Mouse (Mus musculus) cerebellum, adult 9-10 months (tissue): Measurements from ENCODE around the gene Spaca3.
A peak's percentile ranks its signal among the peaks of the same experiment; 100 is the strongest.

Source experiments
- DNase-seq: peaks from one replicate; pipeline ENCODE4 v3.0.0; 2022

Gene Spaca3

DNA sequence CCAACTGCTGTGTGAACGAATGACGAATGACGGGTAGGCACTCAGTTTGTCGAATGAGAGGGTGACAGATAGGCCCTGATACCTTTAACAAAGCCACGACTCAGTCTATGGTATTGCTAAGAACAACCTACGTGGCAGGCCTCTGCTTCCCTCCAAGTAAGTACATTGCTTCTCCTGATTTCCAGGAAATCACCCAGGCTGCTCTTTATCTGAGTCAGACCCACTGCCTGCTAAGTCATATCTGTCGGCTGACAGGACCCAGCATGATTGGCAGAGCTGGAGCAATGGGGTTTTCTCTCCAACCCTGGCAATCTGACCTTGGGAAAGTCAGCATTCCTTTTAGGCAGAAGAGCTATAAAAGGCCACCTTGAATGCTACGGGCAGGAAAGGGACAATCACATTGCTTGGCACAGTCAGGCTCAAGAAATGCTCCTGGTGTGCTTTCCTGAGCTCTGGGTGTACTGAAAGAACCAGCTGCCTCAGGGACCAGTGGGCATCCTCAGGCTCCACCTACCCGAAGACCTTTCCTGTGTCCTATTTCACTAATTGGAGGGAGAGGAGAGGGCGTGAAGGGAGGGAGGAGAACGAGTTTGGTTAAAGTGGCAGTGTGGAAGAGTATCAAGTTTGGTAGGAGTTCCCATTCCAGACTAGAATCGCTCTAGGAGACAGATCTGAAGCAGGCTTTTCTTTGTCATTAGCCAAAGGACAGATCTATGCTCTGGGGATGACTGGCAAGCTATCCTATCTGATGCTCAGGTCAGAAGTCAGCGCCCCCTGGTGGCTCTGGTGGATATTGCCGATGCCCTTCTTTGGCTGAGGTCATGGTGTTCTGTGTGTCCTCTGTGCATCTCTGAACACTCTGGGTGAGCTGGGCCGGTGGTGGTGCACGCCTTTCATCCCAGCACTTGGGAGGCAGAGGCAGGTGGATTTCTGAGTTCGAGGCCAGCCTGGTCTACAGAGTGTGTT is 14.6 kb downstream of the Spaca3 start:
- peak; percentile 78 for DNase-seq

DNA sequence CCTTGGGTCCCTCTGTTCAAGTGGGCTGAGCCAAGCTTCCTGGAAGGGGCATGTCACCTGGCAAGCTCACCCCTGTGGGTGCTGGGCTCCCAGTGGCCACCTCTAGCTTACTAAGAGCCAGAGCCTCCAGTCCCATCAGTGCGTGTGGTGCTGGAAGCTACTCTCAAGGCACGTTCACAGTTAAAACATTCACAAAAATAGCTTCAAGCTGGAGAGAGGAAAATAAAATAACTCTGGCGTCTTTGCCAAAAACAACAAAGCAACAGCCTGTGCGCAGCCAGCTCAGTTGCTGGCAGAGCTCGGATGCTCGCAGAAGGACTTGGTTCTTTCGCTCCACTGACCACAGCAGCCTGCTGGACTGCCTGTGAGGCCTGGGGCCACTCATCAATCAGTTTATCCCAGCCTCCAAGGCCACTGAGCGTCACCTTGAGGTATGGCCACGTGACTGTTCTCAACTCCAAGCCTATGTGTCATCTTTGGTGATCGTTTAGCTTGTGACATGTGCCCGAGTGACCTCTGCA is 19.0 kb downstream of the Spaca3 start:
- DNase-seq, result peak; percentile 88

DNA sequence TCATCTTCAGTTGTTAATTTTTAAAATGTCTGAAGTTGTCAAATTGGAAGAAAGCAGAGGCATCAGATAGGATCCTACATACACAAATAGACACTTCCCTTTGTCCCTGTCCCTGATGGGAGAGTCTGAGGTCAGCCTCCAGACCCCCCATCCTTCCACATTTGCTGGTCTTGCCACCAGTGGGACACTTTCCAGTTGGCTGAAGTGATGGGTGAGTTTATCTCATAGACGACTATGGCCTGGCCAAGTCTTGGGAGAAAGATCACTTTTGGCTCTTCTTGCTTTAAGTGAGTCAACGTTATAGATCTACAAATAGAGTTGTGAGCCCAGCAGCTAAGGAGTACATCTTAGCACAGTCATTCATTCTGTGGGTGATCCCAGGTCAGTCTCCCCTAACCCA is 19.9 kb downstream of the Spaca3 start:
- DNase-seq, result no peak

DNA sequence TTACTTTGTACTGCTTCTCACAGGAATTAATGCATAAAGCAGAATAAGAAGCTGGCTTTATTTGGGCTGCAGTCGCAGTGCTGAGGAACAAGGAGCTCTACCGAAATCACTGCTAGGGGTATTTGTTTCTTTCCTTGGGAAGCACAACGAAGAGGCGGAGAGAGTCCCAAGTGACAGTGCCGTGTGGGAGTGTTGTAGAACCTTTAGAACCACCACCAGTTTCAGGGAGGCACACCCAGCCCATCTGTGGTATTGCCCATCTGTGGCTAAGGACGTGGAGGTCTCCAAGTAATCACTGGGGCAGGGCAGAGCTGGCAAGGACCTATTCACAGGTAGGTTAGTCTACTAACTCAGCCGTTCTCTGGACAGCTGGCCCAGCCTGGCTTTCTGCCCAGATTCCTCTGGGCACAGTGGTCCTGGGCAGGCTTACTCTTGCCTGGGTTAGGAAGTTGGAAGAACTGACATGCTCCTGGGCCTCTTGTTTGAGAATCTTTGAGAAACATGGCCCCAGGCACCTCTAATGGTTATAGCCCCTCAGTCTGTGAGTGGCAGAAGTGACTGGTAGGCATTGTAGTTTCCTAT is 24.2 kb downstream of the Spaca3 start:
- no peak for DNase-seq

DNA sequence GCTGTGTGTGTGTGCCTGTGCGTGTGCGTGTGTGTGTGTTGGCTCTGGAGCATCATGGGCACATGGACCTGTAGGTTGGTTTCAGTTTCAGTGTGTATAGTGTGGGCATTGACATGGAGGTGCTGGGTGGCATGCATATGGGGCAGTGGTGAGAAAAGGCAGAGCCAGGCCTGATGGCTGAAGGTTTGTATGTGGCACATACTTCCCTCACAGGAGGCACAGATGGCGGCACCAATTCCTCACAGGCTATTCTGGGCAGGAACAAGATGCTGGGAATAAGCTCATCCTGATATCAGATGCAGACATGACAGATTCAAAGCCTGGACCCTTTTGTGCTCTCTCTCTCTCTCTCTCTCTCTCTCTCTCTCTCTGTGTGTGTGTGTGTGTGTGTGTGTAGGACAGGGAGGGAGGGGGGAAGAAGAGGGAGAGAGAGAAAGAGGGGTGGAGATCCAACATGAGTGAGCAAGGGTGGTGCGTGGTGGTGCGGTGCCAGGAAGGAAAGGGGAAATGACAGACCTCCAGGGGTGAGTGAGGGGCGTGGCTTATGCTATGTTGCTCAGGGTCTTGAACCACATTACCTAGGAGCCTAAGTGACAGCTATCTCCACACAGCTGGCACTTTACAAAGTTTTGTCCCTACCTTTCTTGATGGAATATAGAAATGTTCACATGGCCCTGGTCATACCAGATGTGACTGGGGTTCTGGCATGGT is 26.5 kb downstream of the Spaca3 start:
- DNase-seq, result peak; percentile 65

DNA sequence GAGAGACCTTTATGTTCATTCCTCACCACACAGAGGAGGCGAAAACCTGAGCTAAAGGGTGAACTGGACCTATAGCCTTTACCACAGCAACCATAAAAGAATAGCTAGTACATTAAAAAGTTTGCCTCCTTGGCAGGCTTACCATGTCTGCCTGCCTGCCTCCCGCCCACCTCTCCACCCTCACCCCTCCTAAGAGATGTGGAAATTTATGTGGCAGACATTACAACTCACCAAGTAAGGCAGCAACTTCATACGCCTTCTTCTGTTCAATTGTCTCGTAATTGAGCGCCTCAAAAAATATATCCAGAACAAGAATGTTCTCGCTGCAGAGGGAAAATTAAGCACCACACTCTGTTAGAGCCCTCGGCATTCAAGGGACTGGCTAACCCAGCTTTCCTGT is 28.2 kb downstream of the Spaca3 start:
- DNase-seq, result no peak

DNA sequence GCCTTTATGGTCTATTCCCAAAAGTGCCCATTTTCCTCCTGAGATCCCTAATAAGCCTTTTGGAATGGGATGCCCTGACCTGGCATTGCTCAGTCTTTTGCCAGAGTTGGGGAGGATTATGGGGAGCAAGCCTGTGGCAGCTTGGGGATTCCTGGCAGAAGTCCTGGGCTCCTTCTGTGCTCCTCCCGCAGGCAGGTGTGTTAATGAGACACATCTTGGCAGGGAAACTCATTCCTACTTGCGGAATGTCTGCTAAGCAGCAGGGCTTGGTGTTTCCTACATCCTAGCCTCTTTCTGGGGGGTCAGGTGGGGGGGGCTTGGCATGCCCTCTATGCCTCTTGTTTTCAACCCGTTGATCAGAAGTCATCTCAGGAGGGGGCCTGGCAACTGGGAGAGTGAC is 28.9 kb downstream of the Spaca3 start:
- DNase-seq, result peak; percentile 71

DNA sequence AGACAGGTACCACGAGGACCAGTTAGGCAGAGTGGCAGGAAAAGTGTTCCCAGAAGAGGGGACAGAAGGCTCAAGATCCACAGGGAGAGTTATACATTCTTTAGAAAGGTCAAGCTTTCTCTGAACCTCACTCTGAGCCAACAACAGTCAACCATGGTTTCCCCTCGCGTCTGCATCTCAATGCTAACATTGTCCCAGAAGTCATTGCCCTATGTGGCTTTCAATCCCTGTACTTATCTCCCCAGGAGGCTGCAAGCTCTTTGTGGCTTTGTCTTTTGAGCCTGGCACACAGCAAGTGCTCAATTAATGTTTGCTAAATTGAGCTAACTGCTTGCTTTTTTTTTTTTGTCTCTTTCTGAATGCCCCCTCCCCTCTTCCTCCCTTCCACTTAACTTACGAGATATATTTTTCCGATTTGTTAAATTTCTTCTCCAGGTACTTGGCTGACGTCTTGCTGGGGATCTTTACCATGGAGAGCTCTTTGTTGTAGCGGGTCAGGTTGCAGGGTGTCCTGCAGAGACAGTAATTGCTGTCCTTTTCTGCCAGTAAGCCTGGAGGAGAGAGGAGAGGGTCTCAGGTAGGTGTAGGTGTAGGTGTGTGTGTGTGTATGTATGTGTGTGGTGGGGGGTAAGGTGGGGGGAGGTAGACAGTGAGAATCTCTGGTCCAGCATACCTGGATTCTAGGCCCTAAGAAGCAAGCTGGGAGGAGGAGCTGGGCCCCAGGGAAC is 31.3 kb downstream of the Spaca3 start:
- no peak for DNase-seq

DNA sequence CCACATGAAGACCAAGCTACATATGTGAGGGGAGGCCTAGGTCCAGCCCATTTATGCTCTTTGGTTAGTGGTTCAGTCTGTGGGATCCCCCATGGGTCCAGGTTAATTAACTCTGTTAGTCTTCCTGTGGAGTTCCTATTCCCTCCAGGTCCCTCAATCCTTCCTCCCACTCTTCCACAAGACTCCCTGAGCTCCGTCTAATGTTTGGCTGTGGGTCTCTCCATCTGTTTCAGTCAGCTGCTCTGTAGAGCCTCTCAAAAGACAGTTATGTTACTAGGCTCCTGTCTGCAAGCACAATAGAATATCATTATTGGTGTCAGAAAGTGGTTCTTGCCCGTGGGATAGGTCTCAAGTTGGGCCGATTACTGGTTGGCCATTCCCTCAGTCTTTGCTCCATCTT is 37.7 kb downstream of the Spaca3 start:
- DNase-seq, result no peak

DNA sequence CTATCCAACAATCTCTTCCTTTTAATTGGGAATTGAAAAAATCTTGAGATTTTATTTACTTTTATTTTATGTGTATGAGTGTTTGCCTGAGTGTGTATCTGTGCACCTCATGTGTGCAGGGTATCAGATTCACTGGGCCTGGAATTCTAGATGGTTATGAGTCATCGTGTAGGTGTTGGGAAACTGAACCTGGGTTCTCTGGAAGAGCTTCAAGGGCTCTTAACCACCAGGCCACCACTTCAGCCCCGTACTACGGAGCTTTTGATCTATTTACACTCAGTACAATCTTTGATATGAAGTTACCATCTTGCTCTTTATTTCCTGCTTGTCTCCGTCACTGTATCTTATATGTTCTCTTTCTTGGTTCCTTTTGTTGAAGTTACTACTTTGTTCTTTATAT is 42.4 kb downstream of the Spaca3 start:
- DNase-seq, result no peak

DNA sequence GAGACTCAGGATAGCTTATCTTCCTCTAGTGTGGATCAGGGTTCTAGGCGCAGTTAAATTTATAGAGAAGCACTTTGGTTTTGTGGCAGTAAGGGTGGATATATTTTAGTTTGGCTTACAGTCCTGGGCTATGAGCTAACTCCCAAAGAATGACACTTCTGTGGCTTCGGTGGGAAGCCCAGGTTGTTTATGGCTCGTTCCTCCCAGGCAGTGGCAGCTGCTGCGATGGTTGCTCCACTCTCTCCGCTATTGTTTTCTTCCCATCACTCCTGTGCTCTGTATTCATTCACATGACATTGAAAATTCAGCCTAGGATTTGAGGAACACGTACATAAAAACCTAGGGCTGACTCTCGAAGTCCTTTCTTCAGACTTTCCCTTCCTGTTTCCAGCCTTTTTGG is 44.5 kb downstream of the Spaca3 start:
- DNase-seq, result no peak

DNA sequence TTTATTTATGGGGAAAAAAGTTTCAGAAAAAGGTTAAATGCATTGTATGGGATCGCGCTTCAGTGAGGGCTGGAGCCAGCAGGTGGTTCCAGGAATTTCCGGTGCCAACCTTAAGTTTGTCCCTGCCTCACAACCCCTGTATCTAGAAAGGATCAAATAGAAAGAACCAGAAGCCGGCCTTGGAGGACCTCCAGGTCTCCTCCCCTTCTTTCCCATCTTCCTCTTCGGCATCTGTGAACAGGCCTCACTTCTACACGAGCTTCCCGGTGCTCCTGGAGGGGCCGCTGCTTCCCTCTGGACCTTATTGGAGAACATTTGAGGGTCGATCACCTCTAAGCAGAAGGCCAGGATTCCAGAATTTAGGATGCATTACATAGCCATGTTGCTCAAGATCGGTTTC is 45.3 kb downstream of the Spaca3 start:
- DNase-seq, result no peak

DNA sequence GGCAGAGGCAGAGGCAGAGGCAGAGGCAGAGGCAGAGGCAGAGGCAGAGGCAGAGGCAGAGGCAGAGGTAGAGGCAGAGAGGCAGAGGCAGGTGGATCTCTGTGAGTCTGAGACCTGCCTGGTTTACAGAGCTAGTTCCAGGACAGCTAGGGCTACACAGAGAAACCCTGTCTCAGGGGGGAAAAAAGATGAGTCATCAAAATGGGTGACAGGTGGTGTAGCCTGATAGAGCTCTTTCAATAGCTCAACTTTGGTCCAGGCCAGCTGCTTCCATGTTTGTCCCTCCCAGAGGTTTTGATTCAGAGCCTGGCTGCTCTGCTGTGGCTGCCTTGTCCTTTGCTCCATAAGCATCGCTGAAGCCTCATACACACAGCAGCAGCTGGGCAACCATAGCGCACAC is 46.4 kb downstream of the Spaca3 start:
- no peak for DNase-seq

DNA sequence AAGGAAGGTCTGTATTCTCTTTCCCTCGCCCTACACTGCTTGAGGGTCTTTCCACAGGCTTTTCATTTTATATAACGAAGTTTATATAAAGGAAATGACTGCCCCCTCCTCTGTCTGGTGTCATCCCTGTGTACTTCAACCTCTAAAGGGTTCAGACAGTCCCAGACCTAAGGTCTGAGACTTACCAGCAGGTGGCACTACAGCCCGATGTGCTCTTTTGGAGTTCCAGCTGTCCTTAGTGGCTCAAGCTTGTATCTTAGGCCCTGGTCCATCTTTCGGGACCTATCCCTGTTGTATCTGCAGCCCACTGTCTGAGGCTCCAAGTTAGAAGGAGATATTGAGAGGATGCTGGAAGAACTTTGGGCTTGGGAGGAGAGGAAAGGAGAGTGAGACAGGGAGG is 48.3 kb downstream of the Spaca3 start:
- DNase-seq, result peak; percentile 71

DNA sequence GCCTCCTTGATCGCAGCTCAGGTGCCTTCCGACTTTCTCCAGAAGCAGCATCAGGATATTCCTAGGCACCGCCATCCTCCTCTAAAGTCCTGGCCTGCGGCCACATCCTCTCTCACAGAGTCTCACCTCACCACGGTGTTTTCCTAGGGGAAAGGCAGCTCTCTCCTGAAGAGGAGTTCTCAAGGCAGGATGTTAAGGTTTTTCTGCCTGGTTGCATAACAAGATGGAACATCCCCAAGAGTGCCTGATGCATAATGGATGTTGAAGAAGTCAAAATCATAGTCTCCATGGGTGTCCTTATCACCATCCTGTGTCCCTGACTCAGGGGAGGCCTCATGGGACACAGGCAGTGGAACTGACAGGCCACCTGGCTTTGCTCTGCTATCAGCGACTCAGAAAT is 49.7 kb downstream of the Spaca3 start:
- no peak for DNase-seq

DNA sequence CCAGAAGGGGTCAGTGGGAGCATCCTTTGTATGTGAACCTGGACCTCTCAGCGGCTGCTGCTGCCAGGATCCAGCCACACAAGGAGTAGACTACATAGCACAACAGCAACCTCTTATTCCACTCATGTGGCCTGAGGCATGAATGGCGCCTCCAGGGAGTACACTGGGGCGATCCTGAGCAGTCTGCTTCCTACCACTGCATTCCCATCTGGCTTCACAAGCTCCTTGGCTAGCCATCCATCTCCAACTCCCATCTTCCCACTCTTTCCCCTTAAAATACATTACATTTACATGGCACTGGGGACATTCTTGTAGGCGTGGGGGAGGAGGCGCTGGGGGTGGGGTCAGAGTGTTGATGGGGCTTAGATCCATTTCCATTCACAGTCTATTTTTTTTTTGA is 54.6 kb downstream of the Spaca3 start:
- DNase-seq, result no peak

DNA sequence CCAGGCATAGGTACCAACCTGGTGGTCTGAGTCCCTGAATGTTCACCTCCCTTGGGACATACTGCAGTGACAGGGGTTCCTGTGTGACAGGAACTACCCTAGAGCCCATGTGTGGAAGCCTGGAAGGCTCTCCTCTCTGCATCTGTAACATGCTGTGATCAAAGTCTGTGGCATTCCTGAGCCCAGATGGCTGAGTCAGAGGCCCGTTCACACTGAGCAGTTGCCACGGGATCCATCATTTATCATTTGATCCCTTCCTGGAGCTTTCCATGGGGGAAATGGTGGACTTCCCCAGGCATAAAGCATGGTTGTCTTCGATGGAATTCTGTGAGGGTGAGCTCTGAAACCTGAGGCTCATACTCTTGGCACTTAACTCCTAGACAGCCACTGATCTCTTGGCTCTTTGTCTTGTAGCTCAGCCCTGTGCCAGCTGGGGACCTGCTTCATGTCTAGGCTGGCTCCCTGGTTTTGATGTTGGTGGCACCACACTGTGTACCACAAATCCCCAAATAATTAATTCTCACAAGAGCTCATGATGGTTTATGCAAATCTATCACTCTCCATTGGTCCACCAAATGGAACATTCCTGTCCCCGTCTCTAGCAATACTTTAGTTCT is 55.4 kb downstream of the Spaca3 start:
- DNase-seq, result peak; percentile 29
